Mouse (Mus musculus) spleen, adult 2 months (tissue): ENCODE results near the gene Hand1.

Source experiments
- CTCF ChIP-seq: fragments of 200-500 bp; IDR thresholded peaks from 2 replicates; pipeline ENCODE4 v1.5.1; 2011; ENCODE audit warnings: mild to moderate bottlenecking, inconsistent platforms; ENCODE audit not compliant: insufficient read depth, insufficient read length, insufficient replicate concordance; ENCODE audit errors: extremely low read depth
- POLR2A ChIP-seq: fragments of 200-500 bp; IDR thresholded peaks from 2 replicates; pipeline ENCODE4 v1.6.1; 2011; ENCODE audit warnings: low read depth, low read length, inconsistent platforms

DNA sequence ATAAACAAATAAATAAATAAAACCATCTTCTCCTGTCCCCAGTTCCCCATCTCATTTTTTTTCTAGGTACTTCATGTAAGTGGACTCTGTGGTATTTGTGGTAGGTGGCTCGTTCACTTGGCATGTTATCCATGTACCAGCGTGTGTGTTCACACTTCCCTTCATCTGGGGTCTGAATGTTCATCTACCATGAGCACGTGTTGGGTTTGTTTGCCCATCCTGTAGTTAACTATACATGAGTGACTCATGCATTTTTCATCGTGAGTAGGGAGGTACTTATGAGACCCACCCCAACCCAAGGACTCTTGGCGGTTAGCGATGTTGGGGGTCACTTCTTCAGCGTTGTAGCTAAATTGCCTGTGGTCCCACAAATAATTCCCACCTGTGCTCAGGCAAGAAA lies 29.5 kb upstream of the Hand1 start:
- TF ChIP-seq POLR2A (no peak), CTCF (no peak)
